Mouse (Mus musculus) splenic B cell, adult 2 months (primary cell): ENCODE data around the gene Bri3bp.
"Not testable (repeated sequence)": the region's sequence is repeated elsewhere in the genome, so short reads cannot be mapped to it uniquely, and the experiment has no call there.

Experiments used
- DNase-seq: peaks from one replicate; pipeline ENCODE4 v3.0.0-alpha.2; 2011; ENCODE audit warnings: low read depth, low spot score
- H3K27me3 ChIP-seq: 2 replicates; pipeline ENCODE4 v1.6.1; 2012; ENCODE audit warnings: mild to moderate bottlenecking, low read length, moderate library complexity, mixed read lengths; ENCODE audit not compliant: control insufficient read depth, poor library complexity, insufficient read depth, severe bottlenecking
- H3K36me3 ChIP-seq: 2 replicates; pipeline ENCODE4 v1.6.1; 2012; ENCODE audit warnings: mild to moderate bottlenecking, low read length, moderate library complexity, mixed read lengths; ENCODE audit not compliant: control insufficient read depth, poor library complexity, insufficient read depth, severe bottlenecking

Gene Bri3bp

DNA sequence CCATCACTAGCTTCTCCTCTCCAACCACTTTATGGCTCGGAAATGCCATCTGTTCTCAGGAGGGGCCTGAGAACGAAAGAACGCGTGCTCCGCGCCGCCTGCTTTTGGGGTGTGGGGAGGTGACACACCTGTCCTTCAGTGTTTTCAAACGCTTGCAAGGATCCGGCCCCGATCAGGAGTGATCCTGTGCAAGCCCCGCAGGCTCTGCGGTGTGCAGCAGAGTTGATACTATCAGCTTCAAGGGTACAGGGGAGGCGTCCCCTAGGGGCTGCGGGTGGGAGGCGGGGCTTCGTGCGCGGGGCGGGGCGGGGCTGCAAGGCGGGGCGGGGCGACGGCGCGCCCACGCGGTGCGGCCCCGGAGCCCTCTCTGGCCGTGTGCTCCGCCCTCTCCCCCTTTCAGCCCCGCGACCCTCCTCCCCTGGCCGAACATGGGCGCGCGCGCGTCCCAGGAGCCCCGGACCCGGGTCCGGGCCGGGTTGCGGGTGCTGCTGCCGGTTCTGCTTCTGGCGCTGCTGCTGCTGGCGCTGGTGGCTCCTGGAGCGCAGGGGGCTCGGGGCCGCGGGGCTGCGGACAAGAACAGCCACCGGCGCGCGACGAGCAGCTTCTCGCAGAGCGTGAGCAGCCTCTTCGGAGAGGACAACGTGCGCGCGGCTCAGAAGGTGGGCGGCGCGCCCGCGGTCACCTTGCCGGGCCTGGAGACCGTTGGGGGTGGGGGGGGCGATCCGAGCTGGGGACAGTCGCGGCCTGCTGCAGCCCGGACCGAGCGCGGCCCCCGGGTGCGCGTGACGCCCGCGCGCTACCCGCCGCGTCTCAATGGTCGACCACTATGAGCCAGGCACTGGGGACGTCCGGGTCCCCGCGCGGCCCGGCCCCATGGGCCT, at the start of gene Bri3bp:
Gene Bri3bp, plus strand, starts transcription at position 335 of the 881 bp plus-strand sequence.
- H3K27me3 ChIP-seq: no peaks in the 10 kb centered on the region
- DNase-seq: peak; percentile 72
- no peaks in the 10 kb centered on the region for H3K36me3 ChIP-seq

DNA sequence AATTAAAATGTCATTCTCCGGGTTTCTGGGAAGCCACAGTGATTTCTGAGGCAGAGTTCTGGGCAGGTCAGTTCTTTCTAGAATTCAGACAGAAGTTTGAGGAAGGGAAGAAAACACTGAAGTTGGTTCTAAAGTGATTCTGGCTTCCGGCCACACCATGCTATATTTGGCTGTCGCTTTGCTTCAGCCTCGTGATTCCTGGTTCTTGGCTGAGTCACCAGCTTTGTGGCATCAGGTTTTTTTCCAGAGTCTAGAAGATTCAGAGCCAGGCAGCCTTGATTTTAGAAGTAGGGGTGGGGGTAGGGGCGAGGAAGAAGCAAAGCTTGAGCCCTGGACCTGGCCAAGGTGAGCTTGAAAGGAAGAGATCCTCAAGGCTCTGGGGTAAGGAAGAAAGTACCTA, 49.8 kb upstream of the Bri3bp start:
- peaks cover 4% of the 10 kb centered on the region; the same call in 1 of the 2 replicates for H3K36me3 ChIP-seq
- peak; percentile 85 for DNase-seq
- H3K27me3 ChIP-seq: no peaks in the 10 kb centered on the region

DNA sequence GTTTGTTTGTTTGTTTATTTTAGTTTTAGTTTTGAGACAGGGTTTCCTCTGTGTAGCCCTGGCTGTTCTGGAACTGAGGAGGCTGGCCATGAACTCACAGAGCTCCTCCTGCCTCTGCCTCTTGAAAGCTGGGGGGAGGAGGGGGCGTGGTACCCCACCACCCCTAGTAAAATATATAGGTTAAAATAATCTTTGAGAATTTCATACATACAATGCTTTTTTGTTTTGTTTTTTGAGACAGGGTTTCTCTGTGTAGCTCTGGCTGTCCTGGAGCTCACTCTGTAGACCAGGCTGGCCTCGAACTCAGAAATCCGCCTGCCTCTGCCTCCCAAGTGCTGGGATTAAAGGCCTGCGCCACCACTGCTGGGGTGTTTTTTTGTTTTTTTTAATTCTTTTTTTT, 49.2 kb upstream of the Bri3bp start:
- not testable (repeated sequence) for H3K27me3 ChIP-seq, DNase-seq, H3K36me3 ChIP-seq

DNA sequence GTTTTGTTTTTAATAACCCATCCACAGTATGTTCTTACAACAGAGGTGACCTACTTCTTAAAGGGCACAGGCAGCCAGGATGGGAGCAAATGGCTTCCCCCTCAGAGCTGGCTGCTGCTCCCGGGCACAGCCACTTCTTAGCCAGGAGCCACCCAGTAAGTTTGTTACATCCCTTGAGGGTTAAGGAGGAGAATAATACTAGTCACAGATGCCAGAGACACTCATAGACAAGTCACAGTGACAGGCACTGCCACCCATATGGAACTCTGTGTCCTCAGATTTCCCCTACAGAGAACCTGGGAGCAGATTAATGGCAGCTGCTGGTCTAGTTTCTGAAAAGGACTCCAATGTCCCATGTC, 48.8 kb upstream of the Bri3bp start:
- DNase-seq: no peak
- Histone ChIP-seq H3K27me3 (no peaks in the 10 kb centered on the region), H3K36me3 (peaks cover 4% of the 10 kb centered on the region; the same call in 1 of the 2 replicates)

DNA sequence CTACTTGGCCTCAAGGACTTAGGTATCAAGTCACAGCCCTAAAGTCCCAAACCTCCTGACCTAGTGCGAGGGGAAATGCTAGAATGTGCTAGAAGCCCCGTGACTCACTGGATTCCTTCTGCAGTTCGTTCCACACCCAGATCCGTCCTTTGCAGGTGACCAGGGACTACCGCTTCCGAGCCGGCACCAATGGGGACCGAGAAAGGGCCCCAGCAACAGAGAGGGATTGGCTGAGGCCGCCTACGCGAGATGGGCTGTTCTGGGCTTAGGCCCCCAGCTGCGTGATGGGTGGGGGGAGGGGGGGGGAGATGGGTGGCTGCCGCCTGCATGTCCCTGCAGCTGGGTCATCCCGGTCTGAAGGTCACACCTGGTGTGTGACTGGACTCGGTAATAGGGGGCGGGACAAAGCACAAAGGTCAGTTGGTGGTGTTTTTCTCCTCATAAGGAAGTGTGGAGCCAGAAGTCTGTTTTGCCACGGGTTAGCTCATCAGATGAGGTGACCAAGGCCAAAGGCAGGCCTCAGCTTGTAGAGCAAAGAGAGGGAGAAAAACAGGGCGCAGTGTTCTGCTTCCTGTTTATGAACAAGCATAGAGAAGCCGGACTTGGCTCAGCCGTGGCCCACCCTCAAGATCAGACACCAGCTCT, 48.3 kb upstream of the Bri3bp start:
- H3K27me3 ChIP-seq: no peaks in the 10 kb centered on the region
- peak; percentile 98 for DNase-seq
- peaks cover 4% of the 10 kb centered on the region; the same call in 1 of the 2 replicates for H3K36me3 ChIP-seq

GRCm38 (mm10) chr5:125393622-125394603, 47.5 kb upstream of the Bri3bp start:
- DNase-seq: peak; percentile 90
- H3K27me3 ChIP-seq: no peaks in the 10 kb centered on the region
- no peaks in the 10 kb centered on the region for H3K36me3 ChIP-seq

GRCm38 (mm10) chr5:125395008-125395407, 46.4 kb upstream of the Bri3bp start:
- H3K27me3 ChIP-seq: no peaks in the 10 kb centered on the region
- no peak for DNase-seq
- H3K36me3 ChIP-seq: no peaks in the 10 kb centered on the region

DNA sequence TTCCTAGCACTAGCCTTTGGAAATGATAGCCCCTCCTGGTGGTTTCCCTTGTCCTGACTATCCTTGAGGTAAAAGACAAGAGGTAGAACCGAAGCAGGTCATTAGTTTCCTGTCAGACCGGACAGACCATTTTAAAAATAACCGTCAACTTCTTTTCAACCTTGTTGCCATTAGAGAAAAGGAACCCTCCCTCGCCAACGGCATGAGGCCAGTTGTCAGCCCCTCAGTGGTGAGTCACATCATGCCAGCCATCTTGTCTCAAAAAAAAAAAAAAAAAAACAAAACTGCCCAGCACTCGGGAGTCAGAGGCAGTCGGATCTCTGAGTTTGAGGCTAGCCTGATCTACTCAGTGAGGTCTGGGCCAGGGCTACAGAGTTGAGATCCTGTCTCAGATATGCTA, 40.5 kb upstream of the Bri3bp start:
- DNase-seq: no peak
- H3K36me3 ChIP-seq: no peaks in the 10 kb centered on the region
- no peaks in the 10 kb centered on the region for H3K27me3 ChIP-seq

GRCm38 (mm10) chr5:125402476-125402875, 38.9 kb upstream of the Bri3bp start:
- DNase-seq: no peak
- H3K27me3 ChIP-seq: no peaks in the 10 kb centered on the region
- H3K36me3 ChIP-seq: no peaks in the 10 kb centered on the region

GRCm38 (mm10) chr5:125402991-125403390, 38.4 kb upstream of the Bri3bp start:
- H3K27me3 ChIP-seq: no peaks in the 10 kb centered on the region
- no peak for DNase-seq
- H3K36me3 ChIP-seq: no peaks in the 10 kb centered on the region

- Histone ChIP-seq H3K36me3 (no peaks in the 10 kb centered on the region), H3K27me3 (no peaks in the 10 kb centered on the region)
- DNase-seq: peak; percentile 81
Observed at GRCm38 (mm10) chr5:125403481-125404465, 37.6 kb upstream of the Bri3bp start.

DNA sequence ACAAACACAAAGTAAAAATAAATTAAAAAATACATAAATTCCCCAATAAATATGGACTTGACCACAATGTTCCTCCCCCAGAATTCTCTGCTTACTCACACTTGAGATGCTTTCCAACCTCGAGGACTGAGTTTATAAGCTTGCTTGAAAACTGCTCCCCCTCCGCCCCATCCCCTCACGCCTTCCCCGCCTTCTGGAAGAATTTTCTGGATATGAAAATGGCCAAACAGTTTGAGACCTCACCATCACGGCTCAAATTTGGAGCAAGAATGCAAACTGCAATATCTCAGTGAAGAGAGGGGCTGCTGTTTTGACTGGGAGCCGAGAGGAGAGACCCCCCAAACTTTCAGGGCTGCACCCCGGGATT, 36.8 kb upstream of the Bri3bp start:
- Histone ChIP-seq H3K27me3 (no peaks in the 10 kb centered on the region), H3K36me3 (no peaks in the 10 kb centered on the region)
- DNase-seq: no peak

DNA sequence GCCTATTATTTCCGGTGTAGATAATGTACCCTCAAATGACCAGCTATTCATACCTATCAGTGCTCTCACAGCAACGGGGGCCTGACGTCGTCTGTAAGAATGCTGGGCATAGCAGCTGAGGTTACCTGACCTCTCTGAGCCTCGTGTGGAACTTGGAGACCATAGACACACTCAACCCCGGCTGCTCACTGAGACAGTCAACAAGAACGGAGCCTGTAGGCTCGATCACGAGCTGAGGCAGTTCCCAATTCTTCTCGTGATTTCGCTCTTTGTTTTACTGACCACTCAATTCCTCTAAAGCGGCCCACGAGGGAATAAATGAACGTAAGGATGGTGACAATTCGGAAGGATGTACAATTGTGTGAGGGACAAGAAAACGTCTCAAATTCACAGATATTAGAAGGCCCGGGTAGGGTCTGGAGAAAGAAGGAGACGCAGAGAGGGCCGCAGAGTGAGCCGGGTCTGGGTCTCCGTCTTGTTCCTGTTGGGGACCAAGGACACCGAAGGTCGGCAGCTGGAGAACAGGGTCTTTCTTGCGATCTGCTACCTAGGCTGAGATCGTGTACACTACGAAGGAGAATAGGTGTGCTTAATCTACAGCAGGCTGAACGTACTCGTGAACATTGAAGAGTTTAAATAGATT, 36.3 kb upstream of the Bri3bp start:
- H3K27me3 ChIP-seq: no peaks in the 10 kb centered on the region
- peak; percentile 60 for DNase-seq
- H3K36me3 ChIP-seq: no peaks in the 10 kb centered on the region
